Mouse (Mus musculus): ENCODE measurements around the gene Kmt5a. TPM values are rescaled to one million over a fixed set of nuclear protein-coding genes. Genes with fewer than 3 reads are reported as not detected.
A peak's percentile ranks its signal among the peaks of the same experiment; 100 is the strongest.

Kmt5a gene
- polyA plus RNA-seq, 1 experiment from 2014 or later = 174 TPM

DNA sequence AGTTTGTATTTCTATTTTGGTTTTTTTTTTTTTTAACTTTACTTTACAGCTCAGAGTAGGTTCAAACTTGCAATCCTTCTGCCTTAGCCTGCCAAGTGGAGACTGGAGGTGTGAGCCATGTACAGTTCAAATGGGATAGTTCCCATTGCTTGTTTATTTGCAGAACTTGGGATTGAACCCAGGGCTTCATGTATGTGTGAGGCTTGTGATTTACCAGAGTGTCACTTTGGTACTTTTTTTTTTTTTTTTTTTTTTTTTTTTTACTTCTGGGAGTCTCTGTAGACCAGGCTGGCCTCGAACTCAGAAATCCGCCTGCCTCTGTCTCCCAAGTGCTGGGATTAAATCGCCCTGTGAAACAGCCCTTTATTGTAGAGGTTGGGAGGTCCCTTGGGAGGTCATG is 4.5 kb downstream of the Kmt5a start:
- H3K27me3 ChIP-seq = no peaks in the 10 kb centered on the region
- no peak for ATAC-seq
- ChIA-PET POLR2A (interaction anchor here (0.6 to 0.9 kb wide), 7 partner anchors 9 to 94 kb away, joined by 3 to 5 read pairs (median 3); partner anchors contain the start of genes Rilpl1 and Rilpl2), CTCF (interaction anchor here (0.9 to 1.3 kb wide), 2 partner anchors 14 to 94 kb away, joined by 4 read pairs; no protein-coding TSS in a partner anchor)
- no peak for DNase-seq (ENCODE audit: low read depth, low spot score)
- no peak for TF ChIP-seq CTCF (IDR thresholded peaks at IDR 0.05)
- in situ Hi-C loops (cut with MboI; ENCODE audit: low pct_unique_long_range_greater_than_20kb) = loop anchor here (25.0 kb wide), 1 partner anchor 418 kb away; the partner anchor contains the start of genes Ccdc92 and Zfp664

DNA sequence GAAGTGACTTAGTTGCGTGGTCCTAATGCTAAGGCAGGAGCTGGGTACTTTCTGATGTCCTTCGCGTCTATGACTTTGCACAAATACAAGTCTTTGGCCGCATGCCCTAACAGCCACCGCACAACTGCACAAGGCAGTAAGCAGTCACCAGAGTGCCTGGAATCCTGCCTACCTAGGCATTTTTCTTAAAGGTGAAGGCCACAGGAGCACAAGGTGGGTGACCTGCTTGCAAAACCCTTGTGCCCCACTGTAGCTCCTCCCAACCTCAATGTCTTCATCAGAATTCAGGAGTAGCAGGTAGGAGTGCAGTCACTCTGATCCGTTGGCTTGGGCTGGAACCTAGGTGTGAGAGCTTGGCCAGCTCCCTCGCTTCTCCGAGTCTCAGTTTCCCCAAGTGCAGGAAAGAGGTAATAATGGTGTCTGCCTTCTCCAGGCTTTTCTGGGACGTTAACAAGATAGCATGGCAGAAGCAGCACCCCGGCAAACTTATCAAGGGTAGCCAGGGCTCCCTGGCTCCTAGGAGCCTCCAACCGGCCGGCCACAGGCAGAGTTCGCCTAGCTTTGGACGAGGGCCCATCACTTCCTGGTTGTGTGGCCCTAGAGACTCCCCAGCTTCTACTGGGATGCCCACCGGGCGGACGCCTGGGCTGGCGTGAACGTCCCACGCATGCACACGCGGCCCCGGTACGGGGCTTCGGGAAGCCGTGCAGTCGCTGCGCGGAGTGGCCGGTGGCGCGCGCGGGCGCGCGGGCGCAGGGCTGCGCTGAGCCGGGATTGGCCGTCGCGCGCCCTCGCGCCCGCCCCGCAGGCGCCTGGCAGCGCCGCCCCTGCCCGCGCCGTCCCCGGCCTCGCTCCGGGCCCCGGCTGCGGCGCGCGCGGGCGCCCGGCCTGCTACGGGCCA is 5.2 kb downstream of the Kmt5a start:
- DNase-seq (ENCODE audit: low read depth, low spot score) = no peak
- no peak for TF ChIP-seq CTCF (IDR thresholded peaks at IDR 0.05)

DNA sequence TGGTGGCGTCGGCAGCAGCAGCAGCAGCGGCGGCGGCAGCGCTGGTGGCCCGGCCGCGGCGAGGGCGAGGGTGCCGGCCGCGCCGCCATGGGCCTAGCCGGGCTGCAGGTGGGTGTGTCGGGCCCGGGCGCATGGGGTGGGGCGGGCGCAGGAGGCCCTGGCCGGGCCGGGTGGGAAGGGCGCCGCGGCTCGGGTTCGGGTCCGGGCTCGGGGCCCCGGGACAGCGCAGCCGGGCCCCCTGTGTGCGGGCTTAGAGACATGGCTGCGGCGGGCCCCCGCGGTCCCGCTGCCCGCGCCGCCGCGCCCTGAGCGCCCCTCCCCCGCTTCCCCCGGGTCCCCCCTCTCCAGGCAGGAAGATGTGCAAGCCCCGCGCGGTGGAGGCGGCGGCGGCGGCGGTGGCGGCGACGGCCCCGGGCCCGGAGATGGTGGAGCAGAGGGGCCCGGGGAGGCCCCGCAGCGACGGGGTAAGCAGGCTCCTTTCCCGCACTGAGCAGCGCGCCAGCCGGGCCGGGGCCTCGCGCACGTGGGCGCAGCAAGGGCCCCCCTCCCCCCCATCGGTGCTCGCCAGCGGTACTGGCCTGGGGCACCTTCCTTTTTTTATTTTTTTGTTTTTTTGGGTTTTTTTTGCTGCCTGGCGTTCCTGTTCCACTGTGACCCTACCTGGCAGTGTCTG is 6.0 kb downstream of the Kmt5a start:
- CTCF ChIA-PET = interaction anchor here (1.3 kb wide), 1 partner anchor 34 kb away, joined by 3 read pairs; no protein-coding TSS in a partner anchor
- no peak for TF ChIP-seq CTCF (IDR thresholded peaks at IDR 0.05)
- POLR2A ChIA-PET = interaction anchor here (1.2 to 1.3 kb wide), 2 partner anchors 25 to 86 kb away, joined by 3 to 5 read pairs; partner anchors contain the start of gene Rilpl1
- H3K27me3 ChIP-seq = no peaks in the 10 kb centered on the region
- ATAC-seq = peak; percentile 56
- DNase-seq (ENCODE audit: low read depth, low spot score) = no peak
- in situ Hi-C loops (cut with MboI; ENCODE audit: low pct_unique_long_range_greater_than_20kb) = loop anchor here (25.0 kb wide), 1 partner anchor 417 kb away; the partner anchor contains the start of genes Ccdc92 and Zfp664

More for the DNA sequence above, 5.2 kb downstream of the Kmt5a start:
- no peaks in the 10 kb centered on the region for H3K27me3 ChIP-seq
- ChIA-PET POLR2A (interaction anchor here (0.7 to 0.9 kb wide), 3 partner anchors 34 to 87 kb away, joined by 3 to 5 read pairs (median 3); partner anchors contain the start of genes Rilpl1 and Rilpl2), CTCF (interaction anchor here (0.9 to 1.3 kb wide), 2 partner anchors 15 to 94 kb away, joined by 4 read pairs; no protein-coding TSS in a partner anchor)
- in situ Hi-C loops (cut with MboI; ENCODE audit: low pct_unique_long_range_greater_than_20kb) = loop anchor here (25.0 kb wide), 1 partner anchor 417 kb away; the partner anchor contains the start of genes Ccdc92 and Zfp664
- peak; percentile 54 for ATAC-seq

DNA sequence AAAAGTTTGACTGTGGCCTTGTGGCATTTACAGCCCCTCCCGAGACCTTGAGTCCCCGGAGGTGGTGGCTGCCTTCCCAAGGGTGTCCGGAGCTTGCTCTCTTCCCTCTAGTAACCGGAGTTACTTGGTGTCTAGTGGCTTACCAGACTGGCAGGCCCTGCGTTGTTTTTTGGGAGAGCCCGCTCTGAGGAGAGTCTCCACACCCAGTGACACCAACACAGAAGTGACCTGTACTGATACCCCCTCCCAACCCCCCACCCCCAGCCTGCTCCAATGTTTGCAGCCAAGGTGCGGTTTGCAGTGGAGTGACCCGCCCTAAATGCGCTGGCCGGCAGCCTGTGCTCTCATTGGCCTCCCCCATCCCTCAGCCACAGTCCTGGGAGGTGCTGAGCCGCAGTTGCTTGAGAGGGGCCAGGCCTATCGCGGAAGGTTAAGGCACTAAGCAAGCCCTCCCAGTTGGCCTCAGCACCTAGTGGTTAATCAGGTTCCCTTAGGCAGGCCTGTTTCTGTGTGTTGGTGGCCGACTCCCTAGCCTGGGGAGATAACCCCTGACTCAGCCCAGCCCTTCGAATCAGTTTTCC is 6.7 kb downstream of the Kmt5a start:
- CTCF ChIA-PET = interaction anchor here (1.1 to 3.0 kb wide), 4 partner anchors 11 to 92 kb away, joined by 3 to 8 read pairs (median 4); no protein-coding TSS in a partner anchor
- no peaks in the 10 kb centered on the region for H3K27me3 ChIP-seq
- no peak for DNase-seq (ENCODE audit: low read depth, low spot score)
- POLR2A ChIA-PET = interaction anchor here (1.2 to 2.5 kb wide), 3 partner anchors 19 to 85 kb away, joined by 3 to 8 read pairs (median 5); partner anchors contain the start of gene Rilpl1
- ATAC-seq = peak; percentile 45
- TF ChIP-seq CTCF (IDR thresholded peaks at IDR 0.05) = no peak
- in situ Hi-C loops (cut with MboI; ENCODE audit: low pct_unique_long_range_greater_than_20kb) = loop anchor here (25.0 kb wide), 1 partner anchor 416 kb away; the partner anchor contains the start of genes Ccdc92 and Zfp664

DNA sequence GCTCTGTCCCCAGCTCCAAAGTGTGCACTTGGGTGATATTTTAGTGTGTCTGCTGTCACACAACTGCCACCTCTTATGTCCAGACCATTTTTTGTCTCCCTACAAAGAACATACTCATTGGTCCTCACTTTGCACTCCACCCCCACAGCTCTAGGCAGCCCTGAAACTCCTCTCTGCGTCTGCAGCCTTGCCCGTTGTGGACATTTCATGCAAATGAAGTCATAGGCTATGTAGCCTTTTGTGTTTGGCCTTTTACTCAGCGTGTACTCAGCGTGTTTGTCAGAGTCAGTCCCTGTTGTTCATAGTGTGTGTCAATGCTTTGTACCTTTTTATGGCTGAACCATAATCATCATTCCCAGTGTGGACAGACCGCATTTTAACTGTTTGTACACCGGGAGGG is 9.8 kb downstream of the Kmt5a start:
- ChIA-PET POLR2A (no interaction called here), CTCF (interaction anchor here (0.9 kb wide), 1 partner anchor 14 kb away, joined by 3 read pairs; no protein-coding TSS in a partner anchor)
- no peak for TF ChIP-seq CTCF (IDR thresholded peaks at IDR 0.05)
- DNase-seq (ENCODE audit: low read depth, low spot score) = no peak
- in situ Hi-C loops (cut with MboI; ENCODE audit: low pct_unique_long_range_greater_than_20kb) = loop anchor here (25.0 kb wide), 1 partner anchor 413 kb away; the partner anchor contains the start of genes Ccdc92 and Zfp664
- ATAC-seq = no peak
- H3K27me3 ChIP-seq = no peaks in the 10 kb centered on the region

DNA sequence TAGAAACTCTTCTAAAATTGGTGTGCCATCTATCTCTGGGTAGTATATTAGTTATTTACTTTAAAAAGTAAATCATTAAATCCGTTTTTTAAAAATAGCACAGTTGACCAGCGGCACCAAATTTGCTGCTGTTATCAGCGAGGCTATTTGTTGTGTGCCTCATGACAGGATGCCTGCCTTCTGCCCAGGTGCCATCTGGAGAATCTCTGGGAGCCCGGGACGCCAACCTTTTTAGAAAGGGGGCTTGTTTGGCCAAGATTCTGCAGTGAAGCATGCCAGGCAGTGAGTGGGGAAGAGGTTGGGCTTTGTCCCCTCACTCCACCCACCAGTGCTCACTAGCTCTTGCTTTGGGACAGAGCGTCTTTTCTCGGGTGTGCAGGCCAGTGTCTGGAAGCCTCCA is 10.3 kb downstream of the Kmt5a start:
- no peak for DNase-seq (ENCODE audit: low read depth, low spot score)
- no peaks in the 10 kb centered on the region for H3K27me3 ChIP-seq
- ATAC-seq = no peak
- ChIA-PET POLR2A (no interaction called here), CTCF (no interaction called here)
- no peak for TF ChIP-seq CTCF (IDR thresholded peaks at IDR 0.05)
- in situ Hi-C loops (cut with MboI; ENCODE audit: low pct_unique_long_range_greater_than_20kb) = no loop called here

DNA sequence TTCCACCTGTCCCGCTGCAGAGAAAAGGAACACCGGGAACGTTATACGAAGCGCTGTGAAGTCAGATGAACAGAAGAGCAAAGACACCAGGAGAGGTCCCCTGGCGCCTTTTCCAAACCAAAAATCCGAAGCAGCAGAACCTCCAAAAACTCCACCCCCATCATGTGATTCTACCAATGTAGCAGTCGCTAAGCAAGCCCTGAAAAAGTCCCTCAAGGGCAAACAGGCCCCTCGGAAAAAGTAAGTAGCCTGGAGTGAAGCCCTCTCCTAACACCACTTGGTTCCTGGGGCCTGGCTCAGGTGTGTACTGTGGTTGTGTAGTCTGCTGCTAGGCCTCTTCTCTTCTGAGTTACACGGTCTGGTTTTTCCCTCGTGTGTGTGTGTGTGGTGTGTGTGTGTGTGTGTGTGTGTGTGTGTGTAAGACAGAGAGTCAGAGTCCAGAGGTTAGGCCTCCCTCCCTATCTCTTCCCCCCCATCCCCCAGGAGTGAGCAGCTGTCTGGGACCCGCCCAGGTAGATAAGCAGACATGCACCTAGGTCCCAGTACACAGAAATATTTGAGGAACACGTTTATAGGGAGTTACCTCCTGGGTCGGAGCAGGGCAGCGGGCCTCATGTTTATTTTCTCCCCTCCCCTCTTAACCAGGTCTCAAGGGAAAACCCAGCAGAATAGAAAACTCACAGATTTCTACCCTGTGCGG is 11.1 kb downstream of the Kmt5a start:
- ChIA-PET CTCF (no interaction called here), POLR2A (no interaction called here)
- ATAC-seq = no peak
- in situ Hi-C loops (cut with MboI; ENCODE audit: low pct_unique_long_range_greater_than_20kb) = no loop called here
- DNase-seq (ENCODE audit: low read depth, low spot score) = no peak
- no peak for TF ChIP-seq CTCF (IDR thresholded peaks at IDR 0.05)
- H3K27me3 ChIP-seq = no peaks in the 10 kb centered on the region

DNA sequence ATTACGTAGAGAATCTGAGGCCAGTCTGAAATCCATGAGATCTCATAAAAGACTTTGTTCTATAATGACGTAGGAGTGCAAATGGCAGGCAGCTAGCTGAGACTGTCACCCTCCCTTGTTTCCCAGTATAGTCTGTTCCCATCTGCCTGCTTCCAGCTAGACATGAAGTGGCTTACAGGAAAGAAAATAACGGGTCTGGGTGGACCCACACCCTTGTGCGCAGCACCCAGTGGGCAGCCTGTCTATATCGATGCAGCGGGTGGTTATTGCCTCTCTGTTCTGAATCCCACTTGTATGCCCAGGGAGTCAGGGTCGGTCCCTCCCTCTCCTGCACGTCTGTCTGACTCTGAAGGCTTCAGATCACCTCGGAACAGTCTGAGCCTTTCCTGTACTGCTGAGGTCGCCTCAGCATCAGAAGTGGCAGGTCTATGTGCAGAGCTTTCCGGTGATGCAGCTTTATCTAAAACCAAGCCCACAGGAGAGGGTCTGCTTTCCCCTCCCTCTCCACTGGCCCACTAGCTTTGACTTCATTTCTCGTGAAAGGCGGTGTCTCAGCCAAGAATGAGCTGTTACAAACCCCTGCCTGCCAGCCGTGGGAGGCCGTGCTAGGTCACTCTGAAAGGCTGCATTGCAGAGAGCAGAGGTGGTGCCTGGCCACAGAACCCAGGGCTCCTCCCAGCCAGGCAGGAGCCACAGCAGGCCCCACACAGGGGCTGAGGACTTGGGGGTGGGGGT is 12.9 kb downstream of the Kmt5a start:
- ATAC-seq (no peak), DNase-seq (ENCODE audit: low read depth, low spot score) (no peak)
- POLR2A ChIA-PET = interaction anchor here (0.6 kb wide), 1 partner anchor 9 kb away, joined by 5 read pairs; no protein-coding TSS in a partner anchor
- H3K27me3 ChIP-seq = no peaks in the 10 kb centered on the region
- TF ChIP-seq CTCF (IDR thresholded peaks at IDR 0.05) = no peak
- CTCF ChIA-PET = interaction anchor here (1.8 kb wide), 1 partner anchor 13 kb away, joined by 5 read pairs; no protein-coding TSS in a partner anchor
- in situ Hi-C loops (cut with MboI; ENCODE audit: low pct_unique_long_range_greater_than_20kb) = no loop called here

Measured in Patski (cell line).